Mouse (Mus musculus): ENCODE measurements at regions not wholly inside any gene's neighbourhood (a gene's known extent, or its start where the extent isn't known, plus 50 kb on each side); places are given as distances from the start of the nearest gene placed in this dataset.
A peak's percentile ranks its signal among the peaks of the same experiment; 100 is the strongest.

DNA sequence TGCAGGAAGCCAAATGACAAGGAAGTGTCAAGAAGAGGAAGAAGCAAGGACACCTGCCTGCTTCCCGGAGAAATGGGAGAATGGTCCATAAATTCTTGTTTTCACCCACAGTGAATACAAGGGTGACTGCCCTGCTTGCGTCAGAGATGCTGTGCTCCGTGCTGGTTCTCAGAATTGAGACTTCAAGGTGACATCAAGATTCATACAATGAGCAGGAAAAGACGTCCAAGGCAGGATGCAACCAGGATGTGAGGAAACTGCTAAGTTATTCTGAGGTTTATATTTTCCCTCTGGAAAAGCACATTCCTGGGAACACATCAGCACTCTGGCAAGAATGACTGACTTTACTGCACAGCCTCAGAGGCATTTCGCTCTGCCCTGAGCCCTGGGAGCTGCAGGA lies 650.0 kb upstream of the Igfbp3 start:
- Histone ChIP-seq H3K9me3 (ENCODE audit: low read length) (no peaks in the 10 kb centered on the region), H3K4me1 (ENCODE audit: insufficient read depth) (no peaks in the 10 kb centered on the region; the same call in 1 of the 2 replicates), H3K27me3 (ENCODE audit: insufficient read depth, low read length) (no peaks in the 10 kb centered on the region), H3K4me2 (ENCODE audit: low read depth, low read length) (no peak overlapping the region), H3K27ac (ENCODE audit: low read depth) (no peak overlapping the region), H3K4me3 (ENCODE audit: low read depth, low read length) (no peak overlapping the region), H3K36me3 (replicated peaks; ENCODE audit: insufficient read depth, low read length) (no peaks in the 10 kb centered on the region), H3K9ac (replicated peaks) (no peak overlapping the region)
- no peak for ATAC-seq
- TF ChIP-seq EP300 (IDR thresholded peaks at IDR 0.05; ENCODE audit: low read depth) (no peak), CTCF (IDR thresholded peaks at IDR 0.05; ENCODE audit: low read depth) (no peak)
- DNase-seq = no peak
- WGBS (ENCODE audit: insufficient replicate concordance) = 48% methylated on average over 5 of the region's 5 CpGs

DNA sequence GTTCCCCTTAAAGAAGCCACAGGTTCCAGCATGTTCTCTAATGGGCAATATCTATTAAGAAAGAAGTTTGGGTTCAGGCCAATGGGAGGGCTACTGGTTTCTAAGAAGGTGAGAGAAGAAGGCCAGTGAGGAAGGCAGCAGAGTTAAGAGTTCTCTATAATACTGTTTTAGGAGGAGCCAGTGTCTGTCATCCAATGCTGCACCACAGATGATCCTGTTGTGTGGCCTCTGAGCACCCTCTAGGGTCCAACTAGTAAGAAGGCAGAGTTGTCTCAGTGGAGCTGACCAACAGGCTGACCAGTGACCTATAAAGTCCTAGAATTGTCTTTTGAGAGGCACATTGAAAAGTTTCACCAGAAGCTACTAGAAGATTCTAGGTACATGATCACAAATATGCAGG lies 648.8 kb upstream of the Igfbp3 start:
- Histone ChIP-seq H3K4me1 (ENCODE audit: insufficient read depth) (no peaks in the 10 kb centered on the region; the same call in 1 of the 2 replicates), H3K27me3 (ENCODE audit: insufficient read depth, low read length) (no peaks in the 10 kb centered on the region), H3K36me3 (replicated peaks; ENCODE audit: insufficient read depth, low read length) (no peaks in the 10 kb centered on the region), H3K9me3 (ENCODE audit: low read length) (no peaks in the 10 kb centered on the region), H3K9ac (replicated peaks) (no peak overlapping the region), H3K27ac (ENCODE audit: low read depth) (no peak overlapping the region), H3K4me3 (ENCODE audit: low read depth, low read length) (no peak overlapping the region), H3K4me2 (ENCODE audit: low read depth, low read length) (no peak overlapping the region)
- DNase-seq (no peak), ATAC-seq (no peak)
- TF ChIP-seq CTCF (IDR thresholded peaks at IDR 0.05; ENCODE audit: low read depth) (peak; percentile 52), EP300 (IDR thresholded peaks at IDR 0.05; ENCODE audit: low read depth) (no peak)

DNA sequence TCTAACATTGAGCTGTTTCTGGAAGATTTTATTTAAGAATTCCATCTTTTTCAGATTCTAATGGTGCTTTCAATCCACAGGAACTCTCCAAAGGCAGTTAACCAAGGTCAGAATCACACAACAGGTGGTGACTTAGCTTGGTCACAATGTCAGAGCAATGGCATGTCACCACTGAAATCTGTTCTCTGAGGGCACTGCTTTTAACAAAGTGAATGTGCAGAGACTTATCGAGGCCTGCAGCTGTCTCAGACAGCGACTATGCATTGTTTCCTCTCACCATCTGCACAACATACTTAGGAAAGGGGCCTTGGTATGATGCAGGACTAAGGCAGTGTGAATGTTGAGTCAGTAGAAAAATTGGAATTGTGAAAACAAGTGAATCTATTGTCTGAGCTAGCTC lies 638.9 kb upstream of the Igfbp3 start:
- no peak for TF ChIP-seq CTCF (IDR thresholded peaks at IDR 0.05; ENCODE audit: low read depth)
- TF ChIP-seq EP300 (IDR thresholded peaks at IDR 0.05; ENCODE audit: low read depth) = no peak
- H3K9ac ChIP-seq (replicated peaks) = no peak overlapping the region
- ATAC-seq (no peak), DNase-seq (no peak)
- H3K4me1 ChIP-seq (ENCODE audit: insufficient read depth) = no peaks in the 10 kb centered on the region
- H3K9me3 ChIP-seq (ENCODE audit: low read length) = no peaks in the 10 kb centered on the region
- no peaks in the 10 kb centered on the region for H3K27me3 ChIP-seq (ENCODE audit: insufficient read depth, low read length)
- 63% methylated on average over 2 of the region's 2 CpGs for WGBS (ENCODE audit: insufficient replicate concordance)
- H3K27ac ChIP-seq (ENCODE audit: low read depth) = no peak overlapping the region
- no peak overlapping the region for H3K4me3 ChIP-seq (ENCODE audit: low read depth, low read length)
- no peaks in the 10 kb centered on the region for H3K36me3 ChIP-seq (replicated peaks; ENCODE audit: insufficient read depth, low read length)
- no peak overlapping the region for H3K4me2 ChIP-seq (ENCODE audit: low read depth, low read length)

DNA sequence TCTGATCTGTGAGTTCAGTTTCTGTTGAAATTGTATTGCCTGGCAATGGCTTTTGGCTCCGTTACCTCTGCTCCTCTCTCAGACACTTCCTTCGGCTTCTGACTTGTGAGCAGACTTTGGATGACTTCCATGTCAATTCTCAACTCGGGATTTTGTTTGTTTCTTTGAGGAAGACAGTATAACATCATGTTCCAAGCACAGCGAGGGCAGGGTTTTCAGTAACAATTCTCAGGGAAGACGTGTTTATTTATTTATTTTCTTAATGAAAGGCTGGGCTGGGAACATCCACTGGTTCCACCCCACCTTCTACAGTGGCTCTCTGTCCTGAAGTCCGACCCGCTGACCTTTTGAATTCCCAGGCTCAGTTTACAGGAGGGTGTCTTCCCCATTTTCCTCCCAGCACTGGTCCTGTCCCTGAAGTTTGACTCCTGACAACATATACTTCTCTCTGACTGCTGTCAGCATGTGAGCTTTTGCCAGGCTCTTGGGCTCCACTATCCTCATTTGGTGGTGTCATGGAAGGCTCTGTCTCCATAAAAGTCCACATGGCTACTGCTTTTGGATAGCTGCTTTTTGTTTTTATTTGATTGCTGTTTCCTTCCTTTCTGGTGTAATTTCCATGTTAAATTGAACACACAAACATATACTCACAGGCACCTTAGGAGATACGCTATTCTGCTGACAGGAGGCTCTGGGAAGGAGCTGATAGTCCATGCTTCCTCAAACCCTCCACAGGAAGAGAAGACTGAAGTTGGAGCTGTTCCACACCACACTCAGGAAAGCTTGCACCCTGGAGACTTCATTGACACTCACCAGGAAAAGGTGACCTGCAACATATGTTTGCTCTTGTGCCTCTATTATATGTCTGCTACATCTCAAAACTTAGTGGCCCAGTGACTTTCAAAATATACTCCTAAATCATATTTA lies 624.9 kb upstream of the Igfbp3 start:
- H3K27ac ChIP-seq (ENCODE audit: low read depth) = no peak overlapping the region
- ATAC-seq = no peak

DNA sequence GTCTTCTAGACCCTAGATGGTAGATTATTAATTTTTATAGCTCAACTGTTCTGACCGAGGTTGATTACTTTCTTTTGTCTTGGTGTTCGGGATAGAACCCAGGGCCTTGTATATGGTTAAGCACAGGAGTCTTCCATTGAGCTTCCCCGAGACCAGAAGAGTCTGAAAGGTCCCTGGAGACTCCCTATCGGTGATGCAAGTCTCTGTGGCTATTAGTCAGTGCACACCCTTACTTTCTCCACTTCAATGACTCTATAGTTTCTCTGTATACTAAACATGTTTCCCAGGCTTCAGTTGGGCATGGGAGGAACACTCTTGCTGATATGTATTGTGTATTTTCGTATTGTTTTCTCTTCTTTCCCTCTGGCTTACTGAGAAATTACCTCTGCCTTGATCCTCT lies 623.8 kb upstream of the Igfbp3 start:
- TF ChIP-seq CTCF (IDR thresholded peaks at IDR 0.05; ENCODE audit: low read depth) (no peak), EP300 (IDR thresholded peaks at IDR 0.05; ENCODE audit: low read depth) (no peak)
- H3K9me3 ChIP-seq (ENCODE audit: low read length) = no peaks in the 10 kb centered on the region
- no peak overlapping the region for H3K27ac ChIP-seq (ENCODE audit: low read depth)
- H3K4me2 ChIP-seq (ENCODE audit: low read depth, low read length) = no peak overlapping the region
- 69% methylated on average over 5 of the region's 5 CpGs for WGBS (ENCODE audit: insufficient replicate concordance)
- H3K27me3 ChIP-seq (ENCODE audit: insufficient read depth, low read length) = no peaks in the 10 kb centered on the region
- H3K36me3 ChIP-seq (replicated peaks; ENCODE audit: insufficient read depth, low read length) = no peaks in the 10 kb centered on the region
- no peak overlapping the region for H3K4me3 ChIP-seq (ENCODE audit: low read depth, low read length)
- DNase-seq (no peak), ATAC-seq (no peak)
- H3K9ac ChIP-seq (replicated peaks) = no peak overlapping the region
- no peaks in the 10 kb centered on the region for H3K4me1 ChIP-seq (ENCODE audit: insufficient read depth)

More for the DNA sequence above, 624.9 kb upstream of the Igfbp3 start:
- TF ChIP-seq CTCF (IDR thresholded peaks at IDR 0.05; ENCODE audit: low read depth) (no peak), EP300 (IDR thresholded peaks at IDR 0.05; ENCODE audit: low read depth) (no peak)
- H3K27me3 ChIP-seq (ENCODE audit: insufficient read depth, low read length) = no peaks in the 10 kb centered on the region
- no peaks in the 10 kb centered on the region for H3K9me3 ChIP-seq (ENCODE audit: low read length)
- no peak overlapping the region for H3K4me2 ChIP-seq (ENCODE audit: low read depth, low read length)
- no peaks in the 10 kb centered on the region for H3K4me1 ChIP-seq (ENCODE audit: insufficient read depth)
- H3K9ac ChIP-seq (replicated peaks) = no peak overlapping the region
- no peaks in the 10 kb centered on the region for H3K36me3 ChIP-seq (replicated peaks; ENCODE audit: insufficient read depth, low read length)
- DNase-seq = no peak
- no peak overlapping the region for H3K4me3 ChIP-seq (ENCODE audit: low read depth, low read length)
- WGBS (ENCODE audit: insufficient replicate concordance) = 52% methylated on average over 8 of the region's 8 CpGs

DNA sequence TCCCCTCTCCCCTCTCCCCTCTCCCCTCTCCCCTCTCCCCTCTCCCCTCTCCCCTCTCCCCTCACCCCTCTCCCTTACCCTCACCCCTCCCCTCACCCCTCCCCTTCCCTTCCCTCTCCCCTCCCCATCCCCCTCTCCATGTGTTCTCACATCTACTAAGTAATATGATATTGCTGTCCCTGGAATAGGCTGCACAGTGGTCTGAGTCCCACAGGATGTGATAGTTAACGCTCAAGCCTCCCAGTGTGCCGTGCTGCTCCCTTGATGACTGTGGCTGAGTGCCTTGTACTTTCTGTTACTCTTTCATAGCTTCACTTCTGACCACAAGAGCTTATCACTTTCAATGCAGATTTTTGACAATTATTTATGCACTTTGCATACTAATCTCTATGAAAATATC lies 620.4 kb upstream of the Igfbp3 start:
- no peaks in the 10 kb centered on the region for H3K27me3 ChIP-seq (ENCODE audit: insufficient read depth, low read length)
- H3K4me2 ChIP-seq (ENCODE audit: low read depth, low read length) = no peak overlapping the region
- ATAC-seq (no peak), DNase-seq (no peak)
- no peaks in the 10 kb centered on the region for H3K9me3 ChIP-seq (ENCODE audit: low read length)
- H3K4me3 ChIP-seq (ENCODE audit: low read depth, low read length) = no peak overlapping the region
- H3K27ac ChIP-seq (ENCODE audit: low read depth) = no peak overlapping the region
- no peak for TF ChIP-seq EP300 (IDR thresholded peaks at IDR 0.05; ENCODE audit: low read depth)
- H3K9ac ChIP-seq (replicated peaks) = no peak overlapping the region
- H3K4me1 ChIP-seq (ENCODE audit: insufficient read depth) = no peaks in the 10 kb centered on the region
- 62% methylated on average over 2 of the region's 2 CpGs for WGBS (ENCODE audit: insufficient replicate concordance)
- H3K36me3 ChIP-seq (replicated peaks; ENCODE audit: insufficient read depth, low read length) = no peaks in the 10 kb centered on the region
